Mouse (Mus musculus): ENCODE measurements around the gene Pitpnm3.

Pitpnm3 gene

DNA sequence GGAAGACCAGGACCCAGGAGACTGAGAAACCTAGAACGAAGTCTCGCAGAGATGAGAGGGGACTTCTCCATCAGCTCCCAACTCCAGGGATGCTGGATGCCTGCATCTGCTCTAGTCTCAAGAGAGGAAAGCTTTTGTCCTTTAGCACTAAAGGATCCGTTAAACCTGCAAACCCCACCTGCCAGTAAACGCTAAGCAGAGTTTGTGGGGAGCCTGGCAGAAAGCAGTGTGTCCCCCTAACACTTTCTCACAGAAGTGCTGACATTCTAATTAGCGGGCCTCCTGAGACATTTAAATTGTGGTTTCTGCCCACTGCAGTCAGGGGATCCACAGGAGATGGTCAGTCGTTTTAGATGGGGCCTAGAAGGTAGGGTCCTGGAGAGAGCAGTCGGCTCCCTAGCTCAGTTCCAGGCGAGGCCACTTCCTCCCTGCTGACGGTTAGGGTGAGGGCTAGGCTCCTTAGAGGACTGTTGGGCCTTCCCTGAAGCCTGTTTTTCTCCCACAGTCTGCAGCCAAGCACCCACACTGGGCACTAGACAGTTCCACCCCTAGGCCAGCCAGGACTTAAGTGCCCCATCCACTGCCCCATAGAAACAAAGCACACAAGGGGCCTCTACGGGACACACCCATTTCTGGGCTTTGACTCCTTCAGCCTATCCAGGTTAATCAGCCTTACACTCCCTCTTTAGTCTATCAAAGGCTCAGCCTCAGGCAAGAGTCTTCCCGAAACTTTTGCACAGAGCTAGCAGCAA lies 829 bp upstream of the Pitpnm3 start:
- no peak for DNase-seq (ENCODE audit: low spot score in 2 of 2)

GRCm38 (mm10) chr11:72134536-72135382 lies 819 bp downstream of the Pitpnm3 start:
- no peak for DNase-seq (ENCODE audit: low spot score in 2 of 2)

GRCm38 (mm10) chr11:72133075-72133474 lies 2.5 kb downstream of the Pitpnm3 start:
- no peak for DNase-seq (ENCODE audit: low spot score in 2 of 2)

DNA sequence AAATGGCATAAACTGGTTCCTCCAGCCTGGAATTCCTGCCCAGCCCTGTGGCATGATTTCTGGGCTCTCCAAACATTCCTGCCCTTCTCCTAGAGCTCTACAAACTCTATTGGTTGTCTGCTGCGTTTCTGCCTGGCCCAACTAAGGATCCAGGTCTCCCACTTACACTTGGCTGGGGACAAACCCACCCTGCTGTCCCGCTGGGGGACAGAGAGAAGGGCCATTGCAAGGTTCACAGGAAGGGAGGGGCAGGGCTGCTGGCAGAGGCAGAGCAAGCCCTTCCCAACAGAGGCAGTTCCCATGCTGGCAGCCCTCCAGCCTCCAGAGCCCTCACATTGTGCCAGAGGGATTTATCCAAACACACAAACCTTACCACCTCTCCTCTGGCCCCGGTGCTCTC lies 3.3 kb downstream of the Pitpnm3 start:
- no peak for DNase-seq (ENCODE audit: low spot score in 2 of 2)

DNA sequence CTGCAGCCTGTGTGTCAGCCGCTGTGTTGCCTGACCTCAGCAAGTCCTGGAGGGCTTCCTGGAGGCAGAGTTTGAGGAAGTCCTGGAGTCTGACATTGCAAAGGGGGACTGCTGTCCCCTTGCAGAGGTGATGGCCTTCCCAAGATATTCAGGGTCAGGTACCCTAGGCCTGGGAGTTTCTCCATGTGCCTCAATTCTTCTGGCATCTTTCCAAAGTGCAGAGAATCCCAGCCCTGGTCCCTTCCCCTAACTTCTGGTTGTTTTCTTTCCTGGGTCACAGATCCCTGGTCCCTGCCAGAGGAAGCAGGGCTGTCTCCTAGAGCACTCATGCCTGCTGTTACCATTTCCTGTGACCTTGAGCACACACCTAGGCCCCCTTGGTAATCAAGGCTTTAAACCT lies 3.9 kb downstream of the Pitpnm3 start:
- no peak for DNase-seq (ENCODE audit: low spot score in 2 of 2)

DNA sequence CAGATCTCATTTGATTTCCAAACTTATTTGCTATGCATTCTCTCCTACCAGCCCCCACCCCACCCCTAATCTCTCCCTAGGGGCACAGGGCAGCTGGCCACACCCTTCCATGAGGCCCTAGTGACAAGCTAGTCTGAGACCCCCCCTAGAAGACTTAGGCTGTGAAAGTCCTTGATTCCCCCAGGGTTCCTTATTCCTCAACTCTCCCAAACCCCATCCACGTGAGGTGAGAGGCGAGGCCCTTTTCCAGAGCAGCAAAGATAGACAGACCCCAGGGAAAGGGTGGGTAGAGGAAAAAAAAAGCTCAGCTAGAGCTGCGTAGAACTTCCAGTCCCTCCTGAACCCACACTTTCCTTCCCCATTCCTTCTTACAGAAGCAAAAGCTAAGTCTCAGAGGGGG lies 4.7 kb downstream of the Pitpnm3 start:
- no peak for DNase-seq (ENCODE audit: low spot score in 2 of 2)

DNA sequence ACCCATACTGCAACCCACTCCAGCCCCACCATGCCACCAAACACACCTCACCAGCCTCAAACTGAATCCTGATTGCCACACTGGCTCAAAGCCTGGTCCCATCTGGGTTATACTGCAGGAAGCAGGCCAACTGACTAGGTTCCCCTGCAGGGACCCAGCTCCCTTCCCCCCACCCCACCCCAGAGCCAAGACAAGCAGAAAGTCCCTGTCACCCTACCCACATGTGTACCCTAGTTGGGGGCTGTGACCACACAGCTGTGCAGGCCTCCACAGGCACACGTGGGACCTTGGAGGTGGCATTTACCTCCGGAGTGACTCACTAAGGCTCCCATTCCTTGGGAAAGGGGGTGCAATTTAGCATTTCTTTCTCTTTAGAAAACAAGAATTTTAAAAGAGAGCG lies 5.1 kb downstream of the Pitpnm3 start:
- no peak for DNase-seq (ENCODE audit: low spot score in 2 of 2)

DNA sequence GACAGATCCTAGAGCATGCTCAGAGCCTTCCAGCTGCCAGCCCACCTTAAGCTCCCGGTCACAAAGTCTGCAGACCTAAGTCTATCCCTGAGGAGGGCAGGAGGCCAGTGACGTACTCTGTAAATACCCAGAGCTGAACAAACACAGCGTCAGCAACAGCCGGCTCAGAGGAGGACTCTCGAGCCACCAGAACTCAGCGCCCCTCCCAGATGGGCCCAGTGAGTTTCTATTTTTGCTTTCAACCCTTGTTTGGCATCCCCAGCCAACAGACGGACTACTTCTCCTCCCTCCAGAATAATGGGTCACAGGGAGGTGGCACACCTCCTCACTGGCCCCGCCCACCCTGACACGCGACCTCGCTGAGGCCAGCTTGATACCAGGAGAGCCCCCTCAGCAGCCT lies 5.6 kb downstream of the Pitpnm3 start:
- DNase-seq (ENCODE audit: low spot score in 2 of 2), result peak in 1 of 2 experiments; percentile 47

GRCm38 (mm10) chr11:72129032-72129894 lies 6.3 kb downstream of the Pitpnm3 start:
- no peak for DNase-seq (ENCODE audit: low spot score in 2 of 2)

GRCm38 (mm10) chr11:72127450-72128189 lies 8.0 kb downstream of the Pitpnm3 start:
- no peak for DNase-seq (ENCODE audit: low spot score in 2 of 2)

GRCm38 (mm10) chr11:72125781-72126180 lies 9.8 kb downstream of the Pitpnm3 start:
- no peak for DNase-seq (ENCODE audit: low spot score in 2 of 2)

DNA sequence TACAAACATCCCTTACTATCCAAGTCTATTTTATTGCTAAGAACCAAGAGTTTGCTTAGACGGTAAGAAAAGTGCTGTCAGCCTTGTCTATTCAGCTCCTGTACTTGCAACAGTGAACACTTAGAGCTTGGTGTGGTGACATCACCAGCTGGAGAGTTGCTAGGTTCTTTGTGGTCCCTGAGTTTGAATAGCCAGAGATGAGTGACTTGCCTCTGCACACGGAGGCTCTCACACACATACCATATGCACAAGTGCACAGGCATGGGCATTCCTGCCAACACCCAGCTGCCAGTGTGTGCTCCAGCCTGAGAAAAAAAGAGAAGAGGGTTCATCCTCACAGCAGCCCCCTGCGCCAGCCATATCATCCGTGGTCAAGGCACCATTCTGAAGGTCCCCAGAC lies 12.0 kb downstream of the Pitpnm3 start:
- DNase-seq (ENCODE audit: low spot score in 2 of 2), result no peak

- DNase-seq (ENCODE audit: low spot score in 2 of 2), result no peak
These were observed 15.2 kb downstream of the Pitpnm3 start for GRCm38 (mm10) chr11:72120354-72120753.

DNA sequence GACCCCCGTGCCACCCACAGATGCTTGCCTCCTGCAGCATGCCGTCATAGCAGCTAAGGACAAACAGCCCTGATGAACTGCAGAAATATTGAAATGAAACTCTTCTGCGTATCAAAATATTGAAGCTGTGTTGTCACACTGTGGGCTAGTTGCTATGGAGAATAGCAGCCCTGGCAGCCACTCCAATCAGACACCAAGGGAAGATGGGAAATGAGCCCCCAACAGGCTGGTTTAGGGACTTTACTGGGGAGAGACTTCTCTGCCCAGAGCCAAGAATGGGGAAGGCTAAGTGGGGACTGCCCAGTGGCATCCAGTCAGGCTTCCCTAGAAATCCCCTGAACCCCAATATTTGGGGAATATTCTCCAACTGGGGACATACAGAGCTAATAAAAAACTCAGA lies 16.9 kb downstream of the Pitpnm3 start:
- no peak for DNase-seq (ENCODE audit: low spot score in 2 of 2)

- DNase-seq (ENCODE audit: low spot score in 2 of 2), result no peak
These were observed 22.3 kb downstream of the Pitpnm3 start for GRCm38 (mm10) chr11:72113296-72113695.

- peak in 1 of 2 experiments; percentile 60 for DNase-seq (ENCODE audit: low spot score in 2 of 2)
These were observed 24.9 kb downstream of the Pitpnm3 start for GRCm38 (mm10) chr11:72110726-72111125.

GRCm38 (mm10) chr11:72104223-72104622 lies 31.4 kb downstream of the Pitpnm3 start:
- no peak for DNase-seq (ENCODE audit: low spot score in 2 of 2)

DNA sequence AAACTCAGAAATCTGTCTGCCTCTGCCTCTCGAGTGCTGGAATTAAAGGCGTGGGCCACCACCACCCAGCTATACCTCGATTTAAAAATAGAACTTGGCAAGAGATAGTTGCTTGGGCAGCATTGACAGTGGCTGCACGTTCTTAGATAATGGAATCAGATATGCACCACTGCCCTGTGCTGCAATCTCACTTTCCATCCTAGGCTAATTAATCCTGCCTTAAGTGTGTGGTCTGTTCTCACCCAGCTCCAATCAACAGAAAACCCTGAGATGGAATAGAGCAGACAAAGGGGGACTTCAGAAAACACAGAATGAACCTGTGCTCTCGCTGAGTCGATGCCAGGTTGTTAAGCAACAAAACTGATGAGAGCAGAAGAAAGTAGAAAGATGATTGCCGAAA lies 32.0 kb downstream of the Pitpnm3 start:
- DNase-seq (ENCODE audit: low spot score in 2 of 2), result no peak

DNA sequence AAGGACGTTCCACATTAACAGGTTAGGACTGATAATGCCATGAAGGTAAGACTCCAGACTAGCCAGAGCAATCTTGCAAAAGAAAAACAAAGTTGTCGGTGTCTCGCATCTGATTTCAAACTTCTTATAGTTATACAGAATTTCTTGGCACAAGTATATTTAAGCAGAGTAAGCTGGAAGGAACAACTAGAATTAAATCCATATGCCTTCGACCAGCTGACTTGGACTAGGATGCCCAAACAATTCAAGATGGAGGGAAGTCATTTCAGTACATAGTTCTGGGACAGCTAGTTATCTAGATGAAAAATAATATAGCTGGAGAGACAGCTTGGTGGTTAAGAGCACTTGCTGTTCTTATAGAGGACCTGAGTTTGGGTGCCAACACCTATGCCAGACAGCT lies 34.6 kb downstream of the Pitpnm3 start:
- DNase-seq (ENCODE audit: low spot score in 2 of 2), result no peak

- DNase-seq (ENCODE audit: low spot score in 2 of 2), result no peak
These were observed 36.4 kb downstream of the Pitpnm3 start for GRCm38 (mm10) chr11:72099181-72099580.

- no peak for DNase-seq (ENCODE audit: low spot score in 2 of 2)
These were observed 37.6 kb downstream of the Pitpnm3 start for GRCm38 (mm10) chr11:72098027-72098426.
